Mouse (Mus musculus): ENCODE measurements around the gene Cbln3. TPM values are rescaled to one million over a fixed set of nuclear protein-coding genes. Genes with fewer than 3 reads are reported as not detected.

The Cbln3 gene
- polyA plus RNA-seq, 1 experiment from 2014 or later = 0.56 TPM

GRCm38 (mm10) chr14:55840853-55841366 lies 43.3 kb downstream of the Cbln3 start:
- no peak for ATAC-seq
- WGBS = 58% methylated on average over 4 of the region's 4 CpGs
- H3K9me3 ChIP-seq (ENCODE audit: control insufficient read depth, low read length) = no peaks in the 10 kb centered on the region
- H3K9ac ChIP-seq (ENCODE audit: low read depth, low read length) = no peak overlapping the region
- H3K27me3 ChIP-seq (replicated peaks; ENCODE audit: control insufficient read depth, insufficient read depth, low read length) = no peaks in the 10 kb centered on the region
- no peak overlapping the region for H3K4me3 ChIP-seq (ENCODE audit: low read length)
- H3K36me3 ChIP-seq (ENCODE audit: control insufficient read depth, insufficient read depth, low read length) = no peaks in the 10 kb centered on the region
- H3K27ac ChIP-seq (ENCODE audit: low read depth, low read length) = no peak overlapping the region
- H3K4me2 ChIP-seq (ENCODE audit: low read length) = no peak overlapping the region
- H3K4me1 ChIP-seq (ENCODE audit: control insufficient read depth, insufficient read depth, low read depth, low read length) = no peaks in the 10 kb centered on the region

- no peaks in the 10 kb centered on the region for H3K27me3 ChIP-seq (replicated peaks; ENCODE audit: control insufficient read depth, insufficient read depth, low read length)
- WGBS = 90% methylated on average over 4 of the region's 4 CpGs
- H3K9me3 ChIP-seq (ENCODE audit: control insufficient read depth, low read length) = no peaks in the 10 kb centered on the region
- no peak overlapping the region for H3K9ac ChIP-seq (ENCODE audit: low read depth, low read length)
- H3K4me2 ChIP-seq (ENCODE audit: low read length) = no peak overlapping the region
- no peak for ATAC-seq
- no peaks in the 10 kb centered on the region for H3K4me1 ChIP-seq (ENCODE audit: control insufficient read depth, insufficient read depth, low read depth, low read length)
- H3K36me3 ChIP-seq (ENCODE audit: control insufficient read depth, insufficient read depth, low read length) = no peaks in the 10 kb centered on the region
- no peak overlapping the region for H3K27ac ChIP-seq (ENCODE audit: low read depth, low read length)
- H3K4me3 ChIP-seq (ENCODE audit: low read length) = no peak overlapping the region
These were observed 45.5 kb downstream of the Cbln3 start for GRCm38 (mm10) chr14:55838740-55839139.

- Histone ChIP-seq H3K9me3 (ENCODE audit: control insufficient read depth, low read length) (no peaks in the 10 kb centered on the region), H3K27ac (ENCODE audit: low read depth, low read length) (no peak overlapping the region), H3K4me2 (ENCODE audit: low read length) (no peak overlapping the region), H3K27me3 (replicated peaks; ENCODE audit: control insufficient read depth, insufficient read depth, low read length) (no peaks in the 10 kb centered on the region), H3K4me1 (ENCODE audit: control insufficient read depth, insufficient read depth, low read depth, low read length) (no peaks in the 10 kb centered on the region), H3K4me3 (ENCODE audit: low read length) (no peak overlapping the region), H3K9ac (ENCODE audit: low read depth, low read length) (no peak overlapping the region), H3K36me3 (ENCODE audit: control insufficient read depth, insufficient read depth, low read length) (no peaks in the 10 kb centered on the region)
- ATAC-seq = no peak
- 85% methylated on average over 5 of the region's 5 CpGs for WGBS
These were observed 45.9 kb downstream of the Cbln3 start for GRCm38 (mm10) chr14:55838312-55838711.

GRCm38 (mm10) chr14:55834808-55835533 lies 49.2 kb downstream of the Cbln3 start:
- ATAC-seq = no peak
- 71% methylated on average over 5 of the region's 5 CpGs for WGBS

GRCm38 (mm10) chr14:55833126-55833525 lies 51.1 kb downstream of the Cbln3 start:
- Histone ChIP-seq H3K27ac (ENCODE audit: low read depth, low read length) (no peak overlapping the region), H3K27me3 (replicated peaks; ENCODE audit: control insufficient read depth, insufficient read depth, low read length) (no peaks in the 10 kb centered on the region), H3K9me3 (ENCODE audit: control insufficient read depth, low read length) (no peaks in the 10 kb centered on the region), H3K9ac (ENCODE audit: low read depth, low read length) (no peak overlapping the region), H3K4me3 (ENCODE audit: low read length) (no peak overlapping the region), H3K36me3 (ENCODE audit: control insufficient read depth, insufficient read depth, low read length) (no peaks in the 10 kb centered on the region), H3K4me1 (ENCODE audit: control insufficient read depth, insufficient read depth, low read depth, low read length) (no peaks in the 10 kb centered on the region), H3K4me2 (ENCODE audit: low read length) (no peak overlapping the region)
- WGBS = 86% methylated on average over 4 of the region's 4 CpGs
- ATAC-seq = no peak

More at GRCm38 (mm10) chr14:55834808-55835533, 49.2 kb downstream of the Cbln3 start:
- Histone ChIP-seq H3K4me1 (ENCODE audit: control insufficient read depth, insufficient read depth, low read depth, low read length) (no peaks in the 10 kb centered on the region), H3K4me2 (ENCODE audit: low read length) (no peak overlapping the region), H3K27ac (ENCODE audit: low read depth, low read length) (no peak overlapping the region), H3K9ac (ENCODE audit: low read depth, low read length) (no peak overlapping the region), H3K27me3 (replicated peaks; ENCODE audit: control insufficient read depth, insufficient read depth, low read length) (no peaks in the 10 kb centered on the region), H3K9me3 (ENCODE audit: control insufficient read depth, low read length) (no peaks in the 10 kb centered on the region), H3K4me3 (ENCODE audit: low read length) (no peak overlapping the region), H3K36me3 (ENCODE audit: control insufficient read depth, insufficient read depth, low read length) (no peaks in the 10 kb centered on the region)

- Histone ChIP-seq H3K27ac (ENCODE audit: low read depth, low read length) (no peak overlapping the region), H3K36me3 (ENCODE audit: control insufficient read depth, insufficient read depth, low read length) (no peaks in the 10 kb centered on the region), H3K4me2 (ENCODE audit: low read length) (no peak overlapping the region), H3K27me3 (replicated peaks; ENCODE audit: control insufficient read depth, insufficient read depth, low read length) (peaks cover 7% of the 10 kb centered on the region; the same call in 1 of the 2 replicates), H3K4me1 (ENCODE audit: control insufficient read depth, insufficient read depth, low read depth, low read length) (peaks cover 12% of the 10 kb centered on the region), H3K9ac (ENCODE audit: low read depth, low read length) (no peak overlapping the region), H3K4me3 (ENCODE audit: low read length) (no peak overlapping the region), H3K9me3 (ENCODE audit: control insufficient read depth, low read length) (no peaks in the 10 kb centered on the region)
- 85% methylated on average over 4 of the region's 4 CpGs for WGBS
- ATAC-seq = no peak
These were observed 53.9 kb downstream of the Cbln3 start for GRCm38 (mm10) chr14:55830331-55830730.

GRCm38 (mm10) chr14:55829854-55830253 lies 54.3 kb downstream of the Cbln3 start:
- H3K9me3 ChIP-seq (ENCODE audit: control insufficient read depth, low read length) = no peaks in the 10 kb centered on the region

More at GRCm38 (mm10) chr14:55829854-55830253, 54.3 kb downstream of the Cbln3 start:
- Histone ChIP-seq H3K36me3 (ENCODE audit: control insufficient read depth, insufficient read depth, low read length) (no peaks in the 10 kb centered on the region), H3K4me1 (ENCODE audit: control insufficient read depth, insufficient read depth, low read depth, low read length) (peaks cover 17% of the 10 kb centered on the region), H3K27ac (ENCODE audit: low read depth, low read length) (no peak overlapping the region), H3K4me3 (ENCODE audit: low read length) (no peak overlapping the region), H3K9ac (ENCODE audit: low read depth, low read length) (no peak overlapping the region), H3K4me2 (ENCODE audit: low read length) (no peak overlapping the region), H3K27me3 (replicated peaks; ENCODE audit: control insufficient read depth, insufficient read depth, low read length) (peaks cover 7% of the 10 kb centered on the region; the same call in 1 of the 2 replicates)
- WGBS = 92% methylated on average over 16 of the region's 16 CpGs
- no peak for ATAC-seq

Other genes with a start within 250 kb of the Cbln3 start
- gene Ipo4, start 248.4 kb downstream of the Cbln3 start, polyA plus RNA-seq (2015; fragmentation: Nextera tagmentation; extraction: Ambion mirVana) = 116 and 131 TPM in 2 replicates
- gene Gm49378, start 246.5 kb downstream of the Cbln3 start, polyA plus RNA-seq (2015; fragmentation: Nextera tagmentation; extraction: Ambion mirVana) = 1.5 and 1.6 TPM in 2 replicates
- gene Tm9sf1, start 240.6 kb downstream of the Cbln3 start, polyA plus RNA-seq (2015; fragmentation: Nextera tagmentation; extraction: Ambion mirVana) = 68.7 and 72.1 TPM in 2 replicates
- 0.32 and 0.53 TPM in 2 replicates for gene Tssk4, start 234.2 kb downstream of the Cbln3 start, polyA plus RNA-seq (2015; fragmentation: Nextera tagmentation; extraction: Ambion mirVana)
- gene Mdp1, start 223.9 kb downstream of the Cbln3 start, polyA plus RNA-seq (2015; fragmentation: Nextera tagmentation; extraction: Ambion mirVana) = 77.2 and 82.8 TPM in 2 replicates
- gene Gmpr2, start 212.5 kb downstream of the Cbln3 start, polyA plus RNA-seq (2015; fragmentation: Nextera tagmentation; extraction: Ambion mirVana) = 48.6 and 50.4 TPM in 2 replicates
- gene Nedd8, start 212.3 kb downstream of the Cbln3 start, polyA plus RNA-seq (2015; fragmentation: Nextera tagmentation; extraction: Ambion mirVana) = 567 and 599 TPM in 2 replicates
- 25.3 and 25.7 TPM in 2 replicates for gene Tinf2, start 202.6 kb downstream of the Cbln3 start, polyA plus RNA-seq (2015; fragmentation: Nextera tagmentation; extraction: Ambion mirVana)
- 0.20 and 0.41 TPM in 2 replicates for gene Tgm1, start 170.5 kb downstream of the Cbln3 start, polyA plus RNA-seq (2015; fragmentation: Nextera tagmentation; extraction: Ambion mirVana)
- gene Rabggta, start 162.1 kb downstream of the Cbln3 start, polyA plus RNA-seq (2015; fragmentation: Nextera tagmentation; extraction: Ambion mirVana) = 60.3 and 65.8 TPM in 2 replicates
- 85.9 and 90.3 TPM in 2 replicates for gene Dhrs1, start 138.7 kb downstream of the Cbln3 start, polyA plus RNA-seq (2015; fragmentation: Nextera tagmentation; extraction: Ambion mirVana)
- 27.1 and 27.9 TPM in 2 replicates for gene Nop9, start 138.7 kb downstream of the Cbln3 start, polyA plus RNA-seq (2015; fragmentation: Nextera tagmentation; extraction: Ambion mirVana)
- gene Cideb, start 125.9 kb downstream of the Cbln3 start, polyA plus RNA-seq (2015; fragmentation: Nextera tagmentation; extraction: Ambion mirVana) = 0.17 and 0.63 TPM in 2 replicates
- gene Ltb4r2, start 123.0 kb downstream of the Cbln3 start, polyA plus RNA-seq (2015; fragmentation: Nextera tagmentation; extraction: Ambion mirVana) = 0.47 and 0.66 TPM in 2 replicates
- gene Ltb4r1, start 118.4 kb downstream of the Cbln3 start, polyA plus RNA-seq (2015; fragmentation: Nextera tagmentation; extraction: Ambion mirVana) = 0.22 and 0.79 TPM in 2 replicates
- 3.5 and 5.1 TPM in 2 replicates for gene Adcy4, start 100.3 kb downstream of the Cbln3 start, polyA plus RNA-seq (2015; fragmentation: Nextera tagmentation; extraction: Ambion mirVana)
- gene Ripk3, start 95.5 kb downstream of the Cbln3 start, polyA plus RNA-seq (2015; fragmentation: Nextera tagmentation; extraction: Ambion mirVana) = 2.3 and 3.6 TPM in 2 replicates
- 6.5 and 11.9 TPM in 2 replicates for gene Nfatc4, start 61.2 kb downstream of the Cbln3 start, polyA plus RNA-seq (2015; fragmentation: Nextera tagmentation; extraction: Ambion mirVana)
- gene Nynrin, start 30.4 kb downstream of the Cbln3 start, polyA plus RNA-seq (2015; fragmentation: Nextera tagmentation; extraction: Ambion mirVana) = 8.4 and 13.7 TPM in 2 replicates
- 9.1 and 11.4 TPM in 2 replicates for gene Khnyn, start 555 bp upstream of the Cbln3 start, polyA plus RNA-seq (2015; fragmentation: Nextera tagmentation; extraction: Ambion mirVana)
- 163 and 175 TPM in 2 replicates for gene Sdr39u1, start 15.9 kb upstream of the Cbln3 start, polyA plus RNA-seq (2015; fragmentation: Nextera tagmentation; extraction: Ambion mirVana)
- 2.2 TPM in 1 of 2 replicates, not detected in the other for gene Cma1, start 60.3 kb upstream of the Cbln3 start, polyA plus RNA-seq (2015; fragmentation: Nextera tagmentation; extraction: Ambion mirVana)
- gene Cma2, start 66.6 kb upstream of the Cbln3 start, polyA plus RNA-seq (2015; fragmentation: Nextera tagmentation; extraction: Ambion mirVana) = not detected in 2 replicates
- not detected in 2 replicates for gene Mcpt1, start 133.6 kb upstream of the Cbln3 start, polyA plus RNA-seq (2015; fragmentation: Nextera tagmentation; extraction: Ambion mirVana)
- not detected in 2 replicates for gene Mcpt9, start 146.1 kb upstream of the Cbln3 start, polyA plus RNA-seq (2015; fragmentation: Nextera tagmentation; extraction: Ambion mirVana)
- gene Mcpt2, start 157.6 kb upstream of the Cbln3 start, polyA plus RNA-seq (2015; fragmentation: Nextera tagmentation; extraction: Ambion mirVana) = not detected in 2 replicates
- gene Mcpt4, start 177.9 kb upstream of the Cbln3 start, polyA plus RNA-seq (2015; fragmentation: Nextera tagmentation; extraction: Ambion mirVana) = not detected in 2 replicates
- gene Mcpt8, start 200.9 kb upstream of the Cbln3 start, polyA plus RNA-seq (2015; fragmentation: Nextera tagmentation; extraction: Ambion mirVana) = not detected in 2 replicates
- 0.31 TPM in 1 of 2 replicates, not detected in the other for gene Ctsg, start 218.2 kb upstream of the Cbln3 start, polyA plus RNA-seq (2015; fragmentation: Nextera tagmentation; extraction: Ambion mirVana)
- not detected in 2 replicates for gene Gzme, start 236.2 kb upstream of the Cbln3 start, polyA plus RNA-seq (2015; fragmentation: Nextera tagmentation; extraction: Ambion mirVana)
- gene Gzmd, start 248.2 kb upstream of the Cbln3 start, polyA plus RNA-seq (2015; fragmentation: Nextera tagmentation; extraction: Ambion mirVana) = not detected in 2 replicates

Measured in hindbrain, embryonic 16.5 days (tissue).